Mouse (Mus musculus) megakaryocyte, embryonic 14.5 days (primary cell): ENCODE measurements around the gene Daam2.

ENCODE experiments used
- FLI1 ChIP-seq: IDR thresholded peaks from 2 replicates; pipeline ENCODE4 v1.6.1; 2012; ENCODE audit warnings: low read length, inconsistent platforms, mixed read lengths
- GATA1 ChIP-seq: IDR thresholded peaks from 3 replicates; pipeline ENCODE4 v1.6.1; 2012; ENCODE audit warnings: mixed read lengths, low read length, inconsistent platforms, borderline replicate concordance

GRCm38 (mm10) chr17:49540706-49541105 is 23.4 kb downstream of the Daam2 start:
- TF ChIP-seq GATA1 = no peak
- no peak for TF ChIP-seq FLI1
